Mouse (Mus musculus): ENCODE measurements around the gene Dip2a. TPM values are rescaled to one million over a fixed set of nuclear protein-coding genes. Genes with fewer than 3 reads are reported as not detected.

Gene Dip2a
- polyA plus RNA-seq, 1 experiment, result 19.8 TPM

GRCm38 (mm10) chr10:76246601-76247000 is 98.5 kb downstream of the Dip2a start:
- no peak for DNase-seq (ENCODE audit: low read depth)

- no peak for DNase-seq (ENCODE audit: low read depth)
Measured at GRCm38 (mm10) chr10:76245106-76245505, 100.0 kb downstream of the Dip2a start.

GRCm38 (mm10) chr10:76239401-76239800 is 105.7 kb downstream of the Dip2a start:
- no peak for DNase-seq (ENCODE audit: low read depth)

GRCm38 (mm10) chr10:76237341-76238225 is 107.5 kb downstream of the Dip2a start, which contains the start of gene Prmt2:
Gene Prmt2, minus strand, starts transcription at chr10:76237865.
- DNase-seq (ENCODE audit: low read depth), result peak; percentile 63

- DNase-seq (ENCODE audit: low read depth), result no peak
Measured at GRCm38 (mm10) chr10:76229627-76230026, 115.5 kb downstream of the Dip2a start.

- no peak for DNase-seq (ENCODE audit: low read depth)
Measured at GRCm38 (mm10) chr10:76225944-76226343, 119.1 kb downstream of the Dip2a start.

GRCm38 (mm10) chr10:76218240-76218639 is 126.9 kb downstream of the Dip2a start:
- DNase-seq (ENCODE audit: low read depth), result no peak

GRCm38 (mm10) chr10:76217056-76217455 is 128.0 kb downstream of the Dip2a start:
- DNase-seq (ENCODE audit: low read depth), result no peak

- DNase-seq (ENCODE audit: low read depth), result no peak
Measured at GRCm38 (mm10) chr10:76214161-76214560, 130.9 kb downstream of the Dip2a start.

GRCm38 (mm10) chr10:76212121-76212520 is 133.0 kb downstream of the Dip2a start:
- DNase-seq (ENCODE audit: low read depth), result no peak

GRCm38 (mm10) chr10:76210806-76211205 is 134.3 kb downstream of the Dip2a start:
- DNase-seq (ENCODE audit: low read depth), result no peak

Other genes starting within 250 kb of the Dip2a start
- gene Slc5a4b, start 234.3 kb downstream of the Dip2a start, polyA plus RNA-seq (2012; rRNA removed), result not detected in 2 replicates
- not detected in 2 replicates for gene Slc5a4a, start 197.8 kb downstream of the Dip2a start, polyA plus RNA-seq (2012; rRNA removed)
- 49.0 and 49.7 TPM in 2 replicates for gene Prmt2, start 107.4 kb downstream of the Dip2a start, polyA plus RNA-seq (2012; rRNA removed)
- gene S100b, start 91.4 kb downstream of the Dip2a start, polyA plus RNA-seq (2012; rRNA removed), result 6.1 and 6.8 TPM in 2 replicates
- gene AC141477.1, start 95.2 kb upstream of the Dip2a start, polyA plus RNA-seq (2012; rRNA removed), result not detected in 2 replicates
- 11.7 and 15.6 TPM in 2 replicates for gene Pcnt, start 97.5 kb upstream of the Dip2a start, polyA plus RNA-seq (2012; rRNA removed)
- gene 2610028H24Rik, start 103.8 kb upstream of the Dip2a start, polyA plus RNA-seq (2012; rRNA removed), result 1.1 and 2.9 TPM in 2 replicates
- 17.3 and 21.6 TPM in 2 replicates for gene Mcm3ap, start 123.6 kb upstream of the Dip2a start, polyA plus RNA-seq (2012; rRNA removed)
- 2.9 and 3.2 TPM in 2 replicates for gene Ybey, start 123.8 kb upstream of the Dip2a start, polyA plus RNA-seq (2012; rRNA removed)
- 37.1 and 49.5 TPM in 2 replicates for gene Lss, start 186.3 kb upstream of the Dip2a start, polyA plus RNA-seq (2012; rRNA removed)
- 0.53 and 1.2 TPM in 2 replicates for gene Spatc1l, start 217.0 kb upstream of the Dip2a start, polyA plus RNA-seq (2012; rRNA removed)
- gene Ftcd, start 230.4 kb upstream of the Dip2a start, polyA plus RNA-seq (2012; rRNA removed), result 3.9 and 6.9 TPM in 2 replicates

All from gonadal fat pad, adult 2 months (tissue).